Mouse (Mus musculus) liver, embryonic 14.5 days (tissue): ENCODE measurements around the gene Arid3a.

Source experiments
- CTCF ChIP-seq: IDR thresholded peaks from 2 replicates; pipeline ENCODE4 v1.5.1; 2016; ENCODE audit warnings: antibody characterized with exemption, low read depth, control low read depth
- EP300 ChIP-seq: IDR thresholded peaks from 2 replicates; pipeline ENCODE4 v1.6.1; 2016; ENCODE audit warnings: antibody characterized with exemption, low read depth

DNA sequence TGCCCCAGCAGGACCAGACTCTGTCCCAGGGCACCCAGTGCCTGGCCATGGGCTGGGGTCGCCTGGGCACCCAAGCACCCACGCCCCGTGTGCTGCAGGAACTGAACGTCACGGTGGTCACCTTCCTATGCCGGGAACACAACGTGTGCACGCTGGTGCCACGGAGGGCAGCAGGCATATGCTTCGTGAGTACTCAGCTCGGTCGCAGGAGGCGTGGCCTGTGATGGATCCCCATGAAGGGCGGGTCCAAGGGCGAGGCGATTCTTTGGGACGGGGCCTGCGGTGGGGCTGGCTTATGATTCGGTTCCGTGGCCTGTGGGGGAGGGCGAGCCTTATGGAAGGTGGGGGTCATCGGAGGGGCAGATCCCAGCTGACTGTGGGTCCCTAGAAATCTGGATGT, 44.9 kb upstream of the Arid3a start:
- TF ChIP-seq CTCF (no peak), EP300 (no peak)
